Mouse (Mus musculus) heart, embryonic 12.5 days (tissue): ENCODE measurements around the gene Atp2a3. TPM values are rescaled to one million over a fixed set of nuclear protein-coding genes. Genes with fewer than 3 reads are reported as not detected.

Source experiments
- ATAC-seq: fragments of 200-750 bp; cut with Nextera tagmentation; 2 replicates; pipeline ENCODE4 v1.8.0; 2017; ENCODE audit warnings: moderate TSS enrichment, moderate library complexity; ENCODE audit not compliant: insufficient number of reproducible peaks, low FRiP score
- H3K27ac ChIP-seq: fragments of 300-500 bp; sonication (generic); 2 replicates; pipeline ENCODE4 v1.5.1; 2016; ENCODE audit warnings: mild to moderate bottlenecking, moderate library complexity; ENCODE audit not compliant: poor library complexity, severe bottlenecking
- H3K27me3 ChIP-seq: fragments of 300-500 bp; sonication (generic); replicated peaks from 2 replicates; pipeline ENCODE4 v1.6.1; 2016; ENCODE audit warnings: mild to moderate bottlenecking, moderate library complexity
- H3K36me3 ChIP-seq: fragments of 300-500 bp; sonication (generic); 2 replicates; pipeline ENCODE4 v1.6.1; 2016; ENCODE audit warnings: mild to moderate bottlenecking, moderate library complexity
- H3K4me1 ChIP-seq: fragments of 300-500 bp; sonication (generic); replicated peaks from 2 replicates; pipeline ENCODE4 v1.6.1; 2016; ENCODE audit warnings: mild to moderate bottlenecking
- H3K4me2 ChIP-seq: fragments of 300-500 bp; sonication (generic); 2 replicates; pipeline ENCODE4 v1.6.1; 2016; ENCODE audit warnings: mild to moderate bottlenecking, moderate library complexity
- H3K4me3 ChIP-seq: fragments of 300-500 bp; sonication (generic); 2 replicates; pipeline ENCODE4 v1.5.1; 2016; ENCODE audit warnings: mild to moderate bottlenecking
- H3K9ac ChIP-seq: fragments of 300-500 bp; sonication (generic); 2 replicates; pipeline ENCODE4 v1.6.1; 2016; ENCODE audit warnings: mild to moderate bottlenecking, moderate library complexity
- H3K9me3 ChIP-seq: fragments of 300-500 bp; sonication (generic); replicated peaks from 2 replicates; pipeline ENCODE4 v1.6.1; 2016; ENCODE audit warnings: mild to moderate bottlenecking, moderate library complexity
- WGBS: fragments of 180-500 bp; shearing (Covaris S2); methylation state at CpG from one replicate; pipeline ENCODE4 v1.1.7; 2016; 5-methylcytosine and 5-hydroxymethylcytosine counted together
- polyA plus RNA-seq: library from polyadenylated mRNA; unstranded; fragments of >200 nt; fragmentation: Nextera tagmentation; extraction: Ambion mirVana; gene quantifications from 2 replicates; pipeline ENCODE4 v1.2.1, GENCODE M21; 2016

The Atp2a3 gene
- polyA plus RNA-seq, 1 experiment from 2014 or later, result 4.8 TPM

DNA sequence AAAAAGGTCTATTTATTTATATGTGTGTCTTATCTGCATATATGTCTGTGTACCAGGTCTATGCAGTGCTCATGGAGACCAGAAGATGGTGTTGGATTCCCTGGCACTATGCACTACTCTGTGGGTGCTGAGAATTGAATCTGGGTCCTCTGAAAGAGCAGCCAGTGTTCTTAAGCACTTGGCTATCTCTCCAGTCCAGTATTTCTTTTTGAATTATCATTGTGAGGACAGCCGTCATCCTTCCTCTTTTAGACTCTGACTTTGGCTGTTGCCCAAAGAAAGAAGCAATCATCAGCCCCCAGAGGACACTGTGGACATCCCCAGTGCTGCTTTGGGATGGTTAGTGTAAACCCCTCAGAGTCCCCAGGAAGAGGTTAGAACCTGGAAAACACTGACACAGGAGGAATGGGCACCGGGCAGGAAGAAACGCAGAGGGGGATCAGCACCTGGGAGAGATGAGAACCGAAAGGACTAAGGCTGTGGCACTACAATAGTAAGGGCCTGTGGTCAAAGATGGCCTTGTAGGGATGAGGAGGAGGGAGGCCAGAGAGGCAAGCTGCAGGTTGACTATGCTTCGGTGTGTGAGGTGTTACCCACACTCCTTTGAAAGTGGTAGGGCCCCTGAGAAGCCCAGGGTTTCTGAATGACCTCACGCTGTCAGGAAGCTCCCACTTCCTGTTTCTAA lies 15.0 kb upstream of the Atp2a3 start:
- H3K4me3 ChIP-seq, result no peak overlapping the region
- no peaks in the 10 kb centered on the region for H3K36me3 ChIP-seq
- peaks cover 30% of the 10 kb centered on the region for H3K4me1 ChIP-seq
- no peaks in the 10 kb centered on the region for H3K9me3 ChIP-seq
- 0 out of 2 replicates have a peak overlapping the region, but pooled peaks have one; percentile 10 for H3K27ac ChIP-seq
- peak; percentile 57 for ATAC-seq
- peak overlapping the region; percentile 22; the same call in 1 of the 2 replicates for H3K4me2 ChIP-seq
- H3K9ac ChIP-seq, result no peak overlapping the region
- peaks cover 14% of the 10 kb centered on the region; the same call in 1 of the 2 replicates for H3K27me3 ChIP-seq
- WGBS, result 32% methylated on average over 6 of the region's 6 CpGs

- no peak overlapping the region for H3K9ac ChIP-seq
- H3K36me3 ChIP-seq, result no peaks in the 10 kb centered on the region
- no peak for ATAC-seq
- no peaks in the 10 kb centered on the region for H3K9me3 ChIP-seq
- peaks cover 14% of the 10 kb centered on the region; the same call in 1 of the 2 replicates for H3K27me3 ChIP-seq
- H3K4me1 ChIP-seq, result peaks cover 37% of the 10 kb centered on the region
- WGBS, result 35% methylated on average over 6 of the region's 6 CpGs
- peak overlapping the region; percentile 22; the same call in 1 of the 2 replicates for H3K4me2 ChIP-seq
- no peak overlapping the region for H3K4me3 ChIP-seq
- peak overlapping the region; percentile 17; the same call in 1 of the 2 replicates for H3K27ac ChIP-seq
These were observed 14.3 kb upstream of the Atp2a3 start for GRCm38 (mm10) chr11:72946560-72947119.

- H3K4me3 ChIP-seq, result no peak overlapping the region
- 71% methylated on average over 11 of the region's 11 CpGs for WGBS
- H3K36me3 ChIP-seq, result no peaks in the 10 kb centered on the region
- H3K4me1 ChIP-seq, result peaks cover 45% of the 10 kb centered on the region
- H3K4me2 ChIP-seq, result no peak overlapping the region
- H3K9ac ChIP-seq, result no peak overlapping the region
- no peak overlapping the region for H3K27ac ChIP-seq
- H3K27me3 ChIP-seq, result peaks cover 11% of the 10 kb centered on the region; the same call in 1 of the 2 replicates
- ATAC-seq, result no peak
- H3K9me3 ChIP-seq, result no peaks in the 10 kb centered on the region
These were observed 13.1 kb upstream of the Atp2a3 start for GRCm38 (mm10) chr11:72947840-72948239.

- H3K27me3 ChIP-seq, result peaks cover 8% of the 10 kb centered on the region; the same call in 1 of the 2 replicates
- no peaks in the 10 kb centered on the region for H3K36me3 ChIP-seq
- peaks cover 49% of the 10 kb centered on the region for H3K4me1 ChIP-seq
- H3K4me2 ChIP-seq, result no peak overlapping the region
- no peak overlapping the region for H3K27ac ChIP-seq
- WGBS, result 68% methylated on average over 7 of the region's 7 CpGs
- no peak for ATAC-seq
- no peak overlapping the region for H3K9ac ChIP-seq
- no peak overlapping the region for H3K4me3 ChIP-seq
- H3K9me3 ChIP-seq, result no peaks in the 10 kb centered on the region
These were observed 12.7 kb upstream of the Atp2a3 start for GRCm38 (mm10) chr11:72948254-72948653.

DNA sequence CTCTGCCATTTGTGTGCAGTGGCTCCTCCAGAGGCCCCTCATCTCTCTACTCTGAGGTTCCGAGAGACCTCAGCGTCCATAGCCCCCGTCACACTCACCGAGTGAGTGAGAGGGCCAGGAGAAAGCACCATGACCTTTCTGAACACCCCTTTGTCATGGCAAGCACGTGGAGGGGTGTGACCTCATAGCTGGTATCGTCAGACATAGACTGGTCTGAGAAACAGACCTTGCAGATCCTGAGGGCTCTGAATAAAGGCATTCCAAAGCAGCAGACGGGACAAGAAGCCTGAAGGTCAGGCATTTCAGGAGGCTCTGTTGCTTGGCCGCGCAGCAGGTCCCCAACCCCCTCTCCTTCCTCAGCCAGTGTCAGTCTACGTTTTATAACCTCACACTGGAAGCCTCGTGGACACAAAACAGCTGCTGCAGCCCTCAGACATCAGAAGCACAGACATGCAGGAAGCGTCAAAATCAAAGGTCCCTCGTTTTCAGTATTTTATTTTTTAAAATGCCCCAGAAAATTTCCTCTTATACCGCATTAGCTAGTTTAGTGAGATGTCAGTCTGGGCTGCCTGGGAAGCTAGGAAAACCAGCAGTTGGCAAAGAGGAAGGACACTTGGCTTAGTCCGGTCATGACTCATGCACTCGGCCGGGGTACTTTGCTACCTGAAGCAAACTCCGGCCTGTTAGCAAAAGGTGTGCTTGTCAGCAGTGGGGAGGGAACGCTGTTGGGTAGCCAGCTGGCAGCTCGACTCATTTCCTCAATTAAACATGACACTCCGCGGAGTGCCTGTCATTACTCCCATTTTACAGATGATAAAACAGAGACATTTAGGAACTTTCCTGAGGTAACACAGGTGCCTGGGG lies 9.6 kb upstream of the Atp2a3 start:
- Histone ChIP-seq H3K27ac (no peak overlapping the region), H3K9me3 (no peaks in the 10 kb centered on the region), H3K36me3 (no peaks in the 10 kb centered on the region), H3K9ac (no peak overlapping the region), H3K27me3 (peaks cover 5% of the 10 kb centered on the region; the same call in 1 of the 2 replicates), H3K4me3 (no peak overlapping the region), H3K4me1 (peaks cover 52% of the 10 kb centered on the region), H3K4me2 (no peak overlapping the region)
- no peak for ATAC-seq
- WGBS, result 56% methylated on average over 22 of the region's 22 CpGs

- peaks cover 44% of the 10 kb centered on the region for H3K4me1 ChIP-seq
- H3K36me3 ChIP-seq, result no peaks in the 10 kb centered on the region
- 56% methylated on average over 3 of the region's 3 CpGs for whole genome bisulfite sequencing
- H3K9me3 ChIP-seq, result no peaks in the 10 kb centered on the region
- no peak overlapping the region for H3K4me2 ChIP-seq
- ATAC-seq, result peak; percentile 56; the same call in 1 of the 2 replicates
- no peak overlapping the region for H3K4me3 ChIP-seq
- H3K27me3 ChIP-seq, result peaks cover 5% of the 10 kb centered on the region; the same call in 1 of the 2 replicates
- no peak overlapping the region for H3K9ac ChIP-seq
- peak overlapping the region; percentile 65 for H3K27ac ChIP-seq
These were observed 8.7 kb upstream of the Atp2a3 start for GRCm38 (mm10) chr11:72952226-72952625.

DNA sequence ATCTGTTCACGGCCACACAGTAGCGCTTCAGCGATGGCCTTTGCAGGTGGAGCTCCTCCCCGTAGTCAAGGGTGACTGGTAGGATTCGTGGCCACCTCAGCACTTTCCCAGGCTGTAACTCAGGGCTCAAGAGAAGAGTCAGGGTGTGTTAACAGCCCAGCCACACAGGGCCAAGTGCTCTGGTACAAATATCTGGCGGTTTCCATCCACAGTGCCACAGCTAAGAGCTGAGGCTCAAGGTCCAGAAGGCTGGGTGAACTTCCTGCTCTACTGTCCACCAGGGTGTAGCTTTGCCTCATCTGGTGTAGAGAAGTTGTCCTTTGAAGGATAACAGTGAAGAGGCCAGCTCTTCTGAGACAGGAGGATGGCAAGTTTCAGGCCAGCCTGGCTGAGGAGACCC lies 8.3 kb upstream of the Atp2a3 start:
- peaks cover 42% of the 10 kb centered on the region for H3K4me1 ChIP-seq
- H3K9me3 ChIP-seq, result no peaks in the 10 kb centered on the region
- no peak overlapping the region for H3K9ac ChIP-seq
- no peaks in the 10 kb centered on the region for H3K36me3 ChIP-seq
- H3K27me3 ChIP-seq, result peaks cover 5% of the 10 kb centered on the region; the same call in 1 of the 2 replicates
- no peak overlapping the region for H3K4me3 ChIP-seq
- ATAC-seq, result no peak
- WGBS, result 81% methylated on average over 6 of the region's 6 CpGs
- H3K27ac ChIP-seq, result peak overlapping the region; percentile 65
- no peak overlapping the region for H3K4me2 ChIP-seq

DNA sequence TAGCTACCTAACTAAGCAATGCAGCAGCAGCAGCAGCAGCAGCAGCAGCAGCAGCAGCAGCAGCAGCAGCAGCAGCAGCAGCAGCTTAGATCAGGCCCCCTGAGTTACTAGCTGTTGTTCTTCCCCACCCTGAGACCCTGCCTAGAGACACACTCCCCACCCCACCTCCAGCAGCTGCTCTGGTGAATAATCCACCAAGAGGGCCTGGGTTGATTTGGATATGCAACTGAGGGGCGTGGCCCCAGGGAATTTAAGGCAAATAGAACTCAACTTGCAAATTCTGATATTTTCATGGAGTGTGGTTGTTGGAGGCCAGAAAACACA lies 7.9 kb upstream of the Atp2a3 start:
- H3K36me3 ChIP-seq, result no peaks in the 10 kb centered on the region
- H3K9me3 ChIP-seq, result no peaks in the 10 kb centered on the region
- peak overlapping the region; percentile 65 for H3K27ac ChIP-seq
- ATAC-seq, result no peak
- H3K27me3 ChIP-seq, result peaks cover 3% of the 10 kb centered on the region; the same call in 1 of the 2 replicates
- peaks cover 42% of the 10 kb centered on the region for H3K4me1 ChIP-seq
- H3K9ac ChIP-seq, result no peak overlapping the region
- H3K4me3 ChIP-seq, result no peak overlapping the region
- no peak overlapping the region for H3K4me2 ChIP-seq
- 78% methylated on average over 1 of the region's 1 CpGs for WGBS

DNA sequence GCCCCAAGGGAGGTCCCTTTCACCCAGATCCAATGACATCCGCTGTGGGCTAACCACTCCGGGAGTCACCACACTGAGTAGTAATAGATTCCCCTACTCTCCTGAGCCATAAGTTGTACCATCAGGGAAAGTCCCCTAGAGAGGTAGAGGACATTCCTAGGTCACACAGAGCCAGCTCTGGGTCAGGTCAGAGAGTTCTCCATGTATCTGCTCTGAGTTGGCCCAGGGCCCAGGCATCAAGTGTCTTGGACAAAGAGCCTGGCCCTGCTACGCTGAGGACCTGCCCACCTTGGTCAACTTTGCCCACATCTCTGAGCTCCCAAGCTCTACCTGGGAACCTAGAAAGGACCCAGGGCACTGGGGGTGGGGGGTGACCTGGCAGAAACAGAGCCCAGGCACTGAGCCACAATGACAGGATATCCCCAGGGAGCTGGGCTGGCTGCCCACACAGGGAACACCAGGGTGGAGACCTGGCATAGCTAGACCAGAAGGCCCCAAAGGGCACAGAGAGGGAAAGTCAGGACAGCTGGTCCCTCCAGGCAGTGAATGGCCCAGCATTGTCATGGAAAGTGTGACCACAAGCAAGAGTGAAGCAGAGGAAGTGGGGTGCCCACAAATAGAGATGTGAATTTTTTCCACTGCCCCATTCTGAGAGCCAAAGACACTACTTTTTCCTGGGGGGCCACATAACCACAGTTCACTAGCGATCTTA lies 7.4 kb upstream of the Atp2a3 start:
- 77% methylated on average over 4 of the region's 4 CpGs for WGBS
- 0 out of 2 replicates have a peak, but pooled peaks cover 2% of the 10 kb centered on the region for H3K27me3 ChIP-seq
- ATAC-seq, result no peak

GRCm38 (mm10) chr11:72954216-72954615 lies 6.8 kb upstream of the Atp2a3 start:
- Histone ChIP-seq H3K27me3 (peaks cover 8% of the 10 kb centered on the region), H3K27ac (no peak overlapping the region), H3K36me3 (no peaks in the 10 kb centered on the region), H3K4me2 (no peak overlapping the region), H3K4me3 (no peak overlapping the region), H3K4me1 (peaks cover 42% of the 10 kb centered on the region), H3K9ac (no peak overlapping the region), H3K9me3 (no peaks in the 10 kb centered on the region)
- ATAC-seq, result no peak
- 83% methylated on average over 4 of the region's 4 CpGs for WGBS

More for the DNA sequence above, 7.4 kb upstream of the Atp2a3 start:
- H3K4me1 ChIP-seq, result peaks cover 42% of the 10 kb centered on the region
- no peak overlapping the region for H3K4me3 ChIP-seq
- no peaks in the 10 kb centered on the region for H3K36me3 ChIP-seq
- H3K9me3 ChIP-seq, result no peaks in the 10 kb centered on the region
- H3K9ac ChIP-seq, result no peak overlapping the region
- H3K4me2 ChIP-seq, result no peak overlapping the region
- no peak overlapping the region for H3K27ac ChIP-seq
